Mouse (Mus musculus) right cerebral cortex, postnatal 36 days (tissue): ENCODE data around the gene Ces2e.
A peak's percentile ranks its signal among the peaks of the same experiment; 100 is the strongest.
"Not testable (repeated sequence)": the region's sequence is repeated elsewhere in the genome, so short reads cannot be mapped to it uniquely, and the experiment has no call there.

Source experiments
- DNase-seq, 2 experiments: peaks; one replicate each; pipeline ENCODE4 v3.0.0; 2022; ENCODE audit warnings: low spot score in 2 of 2, mixed read lengths in 1 of 2

The Ces2e gene

DNA sequence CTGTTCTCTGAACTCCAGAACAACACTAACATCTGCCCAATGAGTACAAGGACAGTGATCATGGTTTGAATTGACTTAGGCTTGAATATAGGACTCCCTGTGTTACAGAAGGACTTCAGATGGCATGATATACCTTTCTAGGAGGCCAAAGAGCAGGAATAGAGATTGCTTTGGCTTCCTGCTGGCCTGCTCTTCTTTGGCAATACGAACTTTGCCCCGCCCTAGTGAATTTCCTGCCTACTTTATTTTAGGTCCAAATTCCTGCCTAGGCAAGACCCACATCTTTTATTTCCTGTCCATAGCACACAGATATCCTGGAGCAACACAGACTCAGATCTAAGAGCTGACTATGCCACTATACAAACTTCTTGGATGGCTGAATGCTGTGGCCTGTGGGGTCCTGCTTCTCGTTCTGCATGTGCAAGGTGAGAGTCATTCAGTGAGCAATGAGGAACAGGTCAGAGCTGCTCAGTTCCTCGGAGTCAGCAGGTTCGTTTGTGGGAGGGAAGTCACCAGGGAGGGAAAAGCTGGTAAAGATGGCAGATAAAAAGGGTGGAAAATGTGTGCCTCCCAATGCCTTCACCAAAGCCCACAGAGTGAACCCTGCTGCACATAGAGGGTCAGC is at the start of gene Ces2e:
Gene Ces2e (plus strand): TSS at position 289 of the 625 bp plus-strand sequence.
- no peak for DNase-seq

DNA sequence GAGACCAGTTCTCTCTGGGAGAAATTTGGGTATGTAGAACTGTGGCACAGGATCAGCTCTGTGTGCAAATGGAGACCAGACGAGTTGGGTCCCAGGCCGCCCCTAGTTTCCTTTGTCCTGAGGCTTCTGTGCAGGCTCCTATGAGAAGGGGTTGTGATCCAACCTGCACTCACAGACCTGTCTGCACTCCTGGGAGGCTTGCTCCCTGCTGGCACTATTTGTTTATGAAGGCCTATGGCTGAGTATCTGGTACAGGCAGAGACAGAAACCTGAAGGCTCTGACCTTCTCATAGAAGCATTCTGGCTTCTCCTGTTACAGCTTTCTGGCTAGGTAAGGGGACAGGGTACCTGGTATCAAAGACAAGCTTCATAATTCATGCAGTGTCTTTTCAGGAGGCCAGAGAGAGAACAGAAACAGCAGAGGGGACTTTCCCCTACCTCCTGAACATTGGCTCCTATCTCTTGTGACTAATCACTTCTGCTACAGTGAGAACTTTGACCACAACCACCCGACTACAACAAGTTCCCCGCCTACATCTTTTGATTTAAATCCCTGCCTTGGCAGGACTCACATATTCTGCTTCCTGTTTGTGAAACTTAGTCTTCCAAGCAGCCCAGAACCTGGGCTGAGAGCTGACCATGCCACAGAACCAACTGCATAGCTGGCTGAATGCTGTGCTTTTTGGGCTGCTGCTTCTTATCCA is 39.7 kb upstream of the Ces2e start:
- not testable (repeated sequence) for DNase-seq

DNA sequence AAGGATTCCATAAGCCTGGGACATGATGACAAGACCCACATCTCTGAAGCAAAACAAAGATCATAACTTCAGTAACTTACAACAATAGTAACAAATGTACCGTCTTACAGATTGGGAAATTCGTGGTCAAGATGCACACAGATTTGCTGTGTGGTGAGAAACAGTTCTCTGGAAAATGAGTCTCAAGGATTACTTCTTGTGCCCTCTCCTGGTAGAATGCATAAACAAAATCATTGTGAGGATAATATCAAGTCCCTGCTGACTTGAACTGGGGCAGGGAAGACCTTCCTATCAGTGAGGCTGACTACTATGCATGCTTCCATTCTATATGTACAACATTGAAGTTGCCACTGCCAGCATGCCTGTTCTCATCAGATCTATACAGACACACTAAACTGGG is 24.3 kb upstream of the Ces2e start:
- no peak for DNase-seq

DNA sequence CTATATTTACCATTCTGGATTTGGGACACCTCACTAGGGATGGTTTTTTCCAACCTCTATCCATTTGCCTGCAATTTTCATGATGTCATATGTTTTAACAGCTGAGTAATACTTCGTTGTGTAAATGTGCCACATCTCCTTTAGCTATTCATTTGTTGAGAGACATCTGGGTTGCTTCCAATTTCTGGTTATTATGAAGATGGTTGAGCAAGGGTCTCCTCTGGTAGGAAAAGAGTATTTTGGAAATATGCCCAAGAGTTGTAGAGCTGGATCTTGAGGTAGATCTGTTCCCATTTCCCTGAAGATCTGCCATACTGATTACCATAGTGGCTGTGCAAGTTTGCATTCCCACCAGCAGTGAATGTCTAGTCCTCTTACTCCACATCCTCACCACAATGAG is 18.9 kb upstream of the Ces2e start:
- no peak for DNase-seq

DNA sequence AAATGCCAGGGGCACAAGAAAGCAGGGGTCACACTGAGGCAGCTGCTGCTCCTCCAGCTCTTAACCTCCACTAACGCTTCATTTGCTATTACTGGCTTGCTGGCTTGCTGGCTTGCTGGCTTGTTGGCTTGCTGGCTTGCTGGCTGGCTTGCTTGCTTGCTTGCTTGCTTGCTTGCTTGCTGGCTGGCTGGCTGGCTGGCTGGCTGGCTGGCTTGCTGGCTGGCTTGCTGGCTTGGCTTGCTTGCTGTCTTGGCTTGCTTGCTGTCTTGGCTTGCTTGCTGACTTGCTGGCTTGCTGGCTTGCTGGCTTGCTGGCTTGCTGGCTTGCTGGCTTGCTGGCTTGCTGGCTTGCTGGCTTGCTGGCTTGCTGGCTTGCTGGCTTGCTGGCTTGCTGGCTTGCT is 17.0 kb upstream of the Ces2e start:
- DNase-seq: peak in 1 of 2 experiments; percentile 5

DNA sequence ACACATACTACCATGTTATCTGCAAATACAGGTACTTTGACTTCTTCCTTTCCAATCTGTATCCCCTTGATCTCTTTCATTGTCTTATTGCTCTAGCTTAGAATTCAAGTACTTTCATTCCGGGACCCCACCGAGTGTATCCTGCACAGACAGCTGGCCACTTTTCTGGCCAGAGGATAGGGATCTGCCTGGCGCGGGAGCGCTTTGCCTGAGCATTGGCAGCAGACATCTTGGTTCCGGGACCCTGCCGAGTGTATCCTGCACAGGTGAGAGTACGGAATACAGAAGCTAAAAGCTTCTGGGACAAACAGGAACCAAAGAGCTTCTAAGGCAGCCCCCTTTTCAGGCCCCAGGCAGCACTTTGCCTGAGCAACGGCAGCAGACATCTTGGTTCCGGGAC is 16.4 kb upstream of the Ces2e start:
- DNase-seq: not testable (repeated sequence)

DNA sequence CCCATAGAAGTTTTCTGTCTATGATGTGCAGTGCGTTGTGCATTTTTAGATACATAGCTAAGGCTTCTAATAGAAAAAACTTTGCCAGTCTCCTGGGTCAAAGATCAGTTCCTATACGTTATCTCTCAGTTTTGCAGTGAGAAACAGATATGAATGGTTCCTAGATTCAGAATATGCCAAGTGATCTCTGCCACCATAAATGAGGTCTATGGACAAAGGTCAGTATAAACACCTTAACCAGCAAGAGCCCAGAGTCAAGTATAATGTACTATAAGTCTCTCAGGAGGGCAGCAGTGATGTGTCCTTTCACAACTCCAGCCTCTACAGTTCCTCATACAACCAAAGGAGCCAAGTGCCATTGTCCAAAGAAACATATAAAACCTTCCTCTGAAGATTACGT is 1.2 kb downstream of the Ces2e start:
- no peak for DNase-seq

DNA sequence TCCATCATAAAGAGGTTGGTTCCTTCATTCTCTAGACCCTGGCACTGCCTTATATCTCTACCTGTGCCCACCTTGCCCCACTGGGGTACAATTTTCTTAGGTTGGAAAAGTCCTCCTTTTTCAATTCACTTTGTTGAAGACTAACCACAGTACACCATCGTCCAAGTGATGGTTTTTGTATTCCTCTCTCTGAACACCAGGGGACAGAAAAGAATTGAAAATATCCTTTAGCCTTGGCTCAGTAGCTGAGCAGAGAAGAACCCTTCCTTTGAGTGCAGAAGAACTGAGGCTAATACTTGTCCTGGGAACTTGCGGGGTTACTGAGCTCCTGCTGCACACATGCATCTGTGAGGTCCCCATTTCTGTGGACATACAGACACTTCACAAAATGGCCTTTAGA is 18.6 kb downstream of the Ces2e start:
- DNase-seq: no peak

DNA sequence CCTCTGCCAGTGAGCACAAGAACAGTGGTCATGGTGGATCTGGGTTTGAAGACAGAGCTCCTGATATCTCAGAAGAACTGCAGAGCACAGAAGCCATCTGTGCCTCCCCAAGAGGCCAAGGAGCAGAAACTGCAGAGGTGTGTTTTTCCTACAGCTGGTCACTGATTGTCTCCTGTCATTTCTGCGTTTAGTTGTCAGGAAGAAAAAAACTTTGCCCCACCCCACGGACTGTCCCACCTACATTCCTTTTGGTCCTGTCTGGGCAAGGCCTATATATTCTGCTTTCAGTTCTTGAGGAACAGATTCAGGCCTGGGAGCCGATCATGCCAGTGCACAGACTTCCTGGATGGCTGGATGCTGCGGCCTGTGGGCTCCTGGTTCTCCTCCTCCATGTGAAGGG is 21.0 kb downstream of the Ces2e start, which contains the start of gene Ces2f:
Gene Ces2f (plus strand): TSS at position 301 of the 400 bp plus-strand sequence.
- DNase-seq: no peak

DNA sequence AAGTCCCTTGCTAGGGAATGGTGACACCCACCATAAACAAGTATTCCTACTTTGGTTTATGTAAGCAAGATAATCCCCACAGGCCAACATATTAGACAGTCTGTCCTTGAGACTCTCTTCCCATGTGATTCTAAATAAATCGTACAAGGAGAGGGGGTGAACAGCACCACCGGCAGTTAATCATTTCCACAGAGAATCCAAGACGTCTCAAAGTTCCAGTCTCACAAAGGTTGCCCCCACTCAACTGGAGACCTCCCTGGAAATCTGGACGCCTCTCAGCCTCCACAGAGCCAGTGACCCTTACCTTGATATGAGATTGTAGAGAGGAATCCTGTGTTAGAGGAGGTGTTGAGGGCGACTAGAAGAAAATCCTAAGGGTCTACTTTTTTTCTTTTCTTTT is 23.0 kb downstream of the Ces2e start:
- no peak for DNase-seq

DNA sequence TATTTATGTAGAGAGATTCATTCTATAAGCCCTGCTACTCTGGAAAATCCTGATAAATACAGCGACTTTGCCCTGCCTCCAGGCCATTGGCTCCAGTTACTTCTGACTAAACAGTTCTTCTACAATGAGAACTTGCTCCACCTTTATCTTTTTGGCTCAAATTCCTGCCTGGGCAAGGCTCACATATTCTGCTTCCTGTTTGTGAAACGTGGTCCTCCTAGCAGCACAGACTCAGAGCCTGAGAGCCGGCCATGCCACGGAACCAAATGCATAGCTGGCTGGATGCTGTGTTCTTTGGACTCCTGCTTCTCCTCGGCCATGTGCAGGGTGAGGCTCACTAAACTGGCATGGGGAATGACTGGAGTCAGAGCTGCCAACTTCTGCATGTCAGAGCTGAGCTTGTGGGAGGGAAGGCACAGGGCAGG is 35.5 kb downstream of the Ces2e start, which contains the start of gene Ces2g:
Gene Ces2g (plus strand): TSS at position 182 of the 425 bp plus-strand sequence.
- DNase-seq: no peak

DNA sequence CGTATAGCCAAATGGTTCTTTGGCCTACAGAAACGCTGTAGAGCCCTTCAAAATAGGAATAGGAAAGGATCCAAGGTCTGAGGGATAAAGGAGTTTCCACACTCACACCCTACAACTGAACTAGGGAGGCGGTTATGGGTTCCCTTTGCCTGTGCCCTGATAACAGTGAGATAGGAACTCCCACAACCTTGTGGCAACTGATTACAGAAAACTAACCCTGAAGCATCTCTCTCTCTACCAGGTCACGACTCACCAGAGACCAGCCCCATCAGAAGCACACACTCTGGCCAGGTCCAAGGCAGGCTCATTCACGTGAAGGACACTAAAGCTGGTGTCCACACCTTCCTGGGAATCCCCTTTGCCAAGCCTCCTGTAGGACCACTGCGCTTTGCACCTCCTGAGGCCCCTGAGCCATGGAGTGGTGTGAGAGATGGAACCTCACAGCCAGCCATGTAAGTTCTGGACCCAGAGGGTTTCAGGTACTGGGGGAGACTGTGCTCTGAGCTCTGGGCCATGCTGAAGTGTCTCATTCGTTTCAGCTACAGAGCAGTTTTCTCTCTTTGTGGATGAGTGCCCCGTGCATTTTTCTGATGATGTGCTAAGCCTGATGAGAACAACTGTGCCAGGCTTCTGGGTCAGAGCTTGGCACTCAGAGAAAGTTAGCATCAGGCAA is 36.3 kb downstream of the Ces2e start:
- no peak for DNase-seq

DNA sequence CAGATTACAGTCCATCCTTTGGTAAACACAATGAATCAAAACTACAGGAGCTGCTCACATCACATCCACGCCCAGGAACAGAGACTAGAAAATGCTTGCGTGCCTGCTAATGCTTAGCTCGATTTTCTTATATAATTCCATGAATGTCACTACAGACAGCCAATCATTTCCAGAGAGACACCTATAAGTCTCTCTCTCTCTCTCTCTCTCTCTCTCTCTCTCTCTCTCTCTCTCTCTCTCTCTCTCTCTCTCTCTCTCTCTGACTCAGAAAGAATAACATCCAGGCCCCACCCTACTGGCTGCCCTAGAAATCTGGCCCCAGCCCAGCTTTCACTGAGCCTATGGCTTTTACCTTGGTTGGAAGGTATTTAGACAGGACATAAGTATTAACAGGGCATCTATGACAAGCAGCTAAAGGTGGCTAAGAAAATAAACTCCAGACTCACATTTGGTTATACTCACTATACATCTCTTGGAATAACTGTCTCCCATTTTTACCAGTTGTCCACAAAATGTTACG is 37.4 kb downstream of the Ces2e start:
- no peak for DNase-seq

DNA sequence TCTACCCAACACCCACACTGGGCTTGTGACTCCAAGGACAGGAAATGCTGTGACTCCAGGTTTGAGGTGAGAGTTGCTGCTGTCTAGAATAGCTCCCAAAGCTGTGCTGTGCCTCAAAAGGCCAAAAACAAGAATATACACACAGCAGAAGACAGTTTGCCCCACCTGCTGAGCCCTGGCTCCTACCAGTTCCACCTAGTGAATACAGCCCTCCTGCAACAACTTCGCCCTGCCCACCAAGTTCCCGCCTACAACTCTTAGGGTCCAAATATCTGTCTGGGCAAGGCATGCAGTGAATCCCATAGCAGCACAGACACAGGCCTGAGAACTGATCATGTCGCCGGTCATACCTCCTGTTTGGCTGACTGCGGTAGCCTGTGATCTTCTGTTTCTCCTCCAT is 58.1 kb downstream of the Ces2e start:
- no peak for DNase-seq
